Mouse (Mus musculus): Measurements from ENCODE around the gene Prkcd. TPM values are rescaled to one million over a fixed set of nuclear protein-coding genes. Genes with fewer than 3 reads are reported as not detected.
"Not testable (repeated sequence)": the region's sequence is repeated elsewhere in the genome, so short reads cannot be mapped to it uniquely, and the experiment has no call there.

Gene Prkcd
- polyA plus RNA-seq, 1 experiment from 2014 or later: 36.7 TPM

GRCm38 (mm10) chr14:30585323-30585722, 40.7 kb downstream of the Prkcd start:
- no peaks in the 10 kb centered on the region for H3K36me3 ChIP-seq
- no peak for ATAC-seq (ENCODE audit: extremely low read depth, insufficient number of reproducible peaks, low FRiP score, low TSS enrichment)
- H3K4me2 ChIP-seq: peak overlapping the region; percentile 56
- no peaks in the 10 kb centered on the region for H3K27me3 ChIP-seq (replicated peaks)
- peak overlapping the region; percentile 71 for H3K27ac ChIP-seq (replicated peaks)
- 82% methylated on average over 5 of the region's 5 CpGs for WGBS
- peaks cover 34% of the 10 kb centered on the region for H3K4me1 ChIP-seq
- no peak overlapping the region for H3K4me3 ChIP-seq
- no peaks in the 10 kb centered on the region for H3K9me3 ChIP-seq
- peak overlapping the region; percentile 54; the same call in 1 of the 2 replicates for H3K9ac ChIP-seq

- Histone ChIP-seq H3K9ac (peak overlapping the region; percentile 54), H3K27ac (replicated peaks) (peak overlapping the region; percentile 71)
- 20% methylated on average over 19 of the region's 19 CpGs for WGBS
Measured at GRCm38 (mm10) chr14:30584497-30585251, 41.3 kb downstream of the Prkcd start.

GRCm38 (mm10) chr14:30584077-30584476, 41.9 kb downstream of the Prkcd start:
- no peak overlapping the region for H3K4me2 ChIP-seq
- H3K27ac ChIP-seq (replicated peaks): peak overlapping the region; percentile 71; the same call in 1 of the 2 replicates
- no peak overlapping the region for H3K4me3 ChIP-seq
- peaks cover 35% of the 10 kb centered on the region for H3K4me1 ChIP-seq
- H3K36me3 ChIP-seq: no peaks in the 10 kb centered on the region
- peak overlapping the region; percentile 54; the same call in 1 of the 2 replicates for H3K9ac ChIP-seq
- no peaks in the 10 kb centered on the region for H3K27me3 ChIP-seq (replicated peaks)
- WGBS: 46% methylated on average over 2 of the region's 2 CpGs
- no peak for ATAC-seq (ENCODE audit: extremely low read depth, insufficient number of reproducible peaks, low FRiP score, low TSS enrichment)
- no peaks in the 10 kb centered on the region for H3K9me3 ChIP-seq

More at GRCm38 (mm10) chr14:30584497-30585251, 41.3 kb downstream of the Prkcd start:
- H3K27me3 ChIP-seq (replicated peaks): no peaks in the 10 kb centered on the region
- peaks cover 34% of the 10 kb centered on the region for H3K4me1 ChIP-seq
- H3K36me3 ChIP-seq: no peaks in the 10 kb centered on the region
- no peak overlapping the region; the same call in 1 of the 2 replicates for H3K4me3 ChIP-seq
- no peaks in the 10 kb centered on the region for H3K9me3 ChIP-seq
- peak overlapping the region; percentile 56 for H3K4me2 ChIP-seq
- peak; percentile 39; the same call in 1 of the 2 replicates for ATAC-seq (ENCODE audit: extremely low read depth, insufficient number of reproducible peaks, low FRiP score, low TSS enrichment)

- no peak for ATAC-seq (ENCODE audit: extremely low read depth, insufficient number of reproducible peaks, low FRiP score, low TSS enrichment)
- H3K9me3 ChIP-seq: no peaks in the 10 kb centered on the region
- peaks cover 34% of the 10 kb centered on the region for H3K4me1 ChIP-seq
- no peak overlapping the region for H3K9ac ChIP-seq
- 94% methylated on average over 1 of the region's 1 CpGs for WGBS
- H3K36me3 ChIP-seq: no peaks in the 10 kb centered on the region
- H3K27ac ChIP-seq (replicated peaks): no peak overlapping the region
- no peak overlapping the region for H3K4me2 ChIP-seq
- no peaks in the 10 kb centered on the region for H3K27me3 ChIP-seq (replicated peaks)
- no peak overlapping the region for H3K4me3 ChIP-seq
Measured at GRCm38 (mm10) chr14:30581238-30581637, 44.8 kb downstream of the Prkcd start.

- no peak for ATAC-seq (ENCODE audit: extremely low read depth, insufficient number of reproducible peaks, low FRiP score, low TSS enrichment)
- Histone ChIP-seq H3K4me1 (peaks cover 31% of the 10 kb centered on the region), H3K27me3 (replicated peaks) (no peaks in the 10 kb centered on the region), H3K36me3 (peaks cover 11% of the 10 kb centered on the region), H3K4me2 (no peak overlapping the region), H3K27ac (replicated peaks) (no peak overlapping the region), H3K9ac (no peak overlapping the region), H3K9me3 (no peaks in the 10 kb centered on the region), H3K4me3 (no peak overlapping the region)
- WGBS: 51% methylated on average over 5 of the region's 5 CpGs
Measured at GRCm38 (mm10) chr14:30579882-30580281, 46.1 kb downstream of the Prkcd start.

GRCm38 (mm10) chr14:30579180-30579579, 46.8 kb downstream of the Prkcd start:
- no peak overlapping the region for H3K4me2 ChIP-seq
- H3K36me3 ChIP-seq: peaks cover 17% of the 10 kb centered on the region
- peaks cover 24% of the 10 kb centered on the region for H3K4me1 ChIP-seq
- no peak overlapping the region for H3K4me3 ChIP-seq
- H3K9ac ChIP-seq: no peak overlapping the region
- no peaks in the 10 kb centered on the region for H3K27me3 ChIP-seq (replicated peaks)
- WGBS: 42% methylated on average over 5 of the region's 5 CpGs
- H3K9me3 ChIP-seq: no peaks in the 10 kb centered on the region
- ATAC-seq (ENCODE audit: extremely low read depth, insufficient number of reproducible peaks, low FRiP score, low TSS enrichment): no peak
- H3K27ac ChIP-seq (replicated peaks): 0 out of 2 replicates have a peak overlapping the region, but pooled peaks have one; percentile 45

GRCm38 (mm10) chr14:30577303-30578062, 48.5 kb downstream of the Prkcd start:
- H3K36me3 ChIP-seq: peaks cover 33% of the 10 kb centered on the region
- ATAC-seq (ENCODE audit: extremely low read depth, insufficient number of reproducible peaks, low FRiP score, low TSS enrichment); H3K4me3 ChIP-seq; H3K9me3 ChIP-seq; H3K27me3 ChIP-seq (replicated peaks): not testable (repeated sequence)
- peaks cover 21% of the 10 kb centered on the region for H3K4me1 ChIP-seq
- H3K27ac ChIP-seq (replicated peaks): peak overlapping the region; percentile 39
- 14% methylated on average over 10 of the region's 12 CpGs for whole genome bisulfite sequencing
- 0 out of 2 replicates have a peak overlapping the region, but pooled peaks have one; percentile 7 for H3K4me2 ChIP-seq
- H3K9ac ChIP-seq: 0 out of 2 replicates have a peak overlapping the region, but pooled peaks have one; percentile 10

GRCm38 (mm10) chr14:30576260-30576659, 49.8 kb downstream of the Prkcd start:
- peaks cover 21% of the 10 kb centered on the region for H3K4me1 ChIP-seq
- H3K36me3 ChIP-seq: peaks cover 45% of the 10 kb centered on the region
- H3K4me2 ChIP-seq: no peak overlapping the region
- peak overlapping the region; percentile 8; the same call in 1 of the 2 replicates for H3K27ac ChIP-seq (replicated peaks)
- peak overlapping the region; percentile 64; the same call in 1 of the 2 replicates for H3K9ac ChIP-seq
- no peak for ATAC-seq (ENCODE audit: extremely low read depth, insufficient number of reproducible peaks, low FRiP score, low TSS enrichment)
- H3K9me3 ChIP-seq: no peaks in the 10 kb centered on the region
- no peak overlapping the region for H3K4me3 ChIP-seq
- 38% methylated on average over 5 of the region's 5 CpGs for WGBS
- no peaks in the 10 kb centered on the region for H3K27me3 ChIP-seq (replicated peaks)

- H3K9me3 ChIP-seq: no peaks in the 10 kb centered on the region
- no peak overlapping the region for H3K4me2 ChIP-seq
- H3K4me1 ChIP-seq: peaks cover 23% of the 10 kb centered on the region
- peaks cover 50% of the 10 kb centered on the region for H3K36me3 ChIP-seq
- H3K9ac ChIP-seq: 0 out of 2 replicates have a peak overlapping the region, but pooled peaks have one; percentile 25
- H3K27me3 ChIP-seq (replicated peaks): no peaks in the 10 kb centered on the region
- WGBS: 60% methylated on average over 7 of the region's 7 CpGs
- peak overlapping the region; percentile 8; the same call in 1 of the 2 replicates for H3K27ac ChIP-seq (replicated peaks)
- no peak for ATAC-seq (ENCODE audit: extremely low read depth, insufficient number of reproducible peaks, low FRiP score, low TSS enrichment)
- H3K4me3 ChIP-seq: no peak overlapping the region
Measured at GRCm38 (mm10) chr14:30575791-30576190, 50.2 kb downstream of the Prkcd start.

- WGBS: 62% methylated on average over 6 of the region's 6 CpGs
Measured at GRCm38 (mm10) chr14:30573983-30574584, 51.9 kb downstream of the Prkcd start.

GRCm38 (mm10) chr14:30573235-30573634, 52.8 kb downstream of the Prkcd start:
- no peak overlapping the region for H3K9ac ChIP-seq
- 45% methylated on average over 8 of the region's 8 CpGs for WGBS
- no peak overlapping the region for H3K4me2 ChIP-seq
- ATAC-seq (ENCODE audit: extremely low read depth, insufficient number of reproducible peaks, low FRiP score, low TSS enrichment): no peak
- no peaks in the 10 kb centered on the region for H3K9me3 ChIP-seq
- no peaks in the 10 kb centered on the region for H3K27me3 ChIP-seq (replicated peaks)
- H3K27ac ChIP-seq (replicated peaks): no peak overlapping the region
- H3K4me3 ChIP-seq: no peak overlapping the region
- peaks cover 75% of the 10 kb centered on the region for H3K36me3 ChIP-seq
- peaks cover 31% of the 10 kb centered on the region for H3K4me1 ChIP-seq

More at GRCm38 (mm10) chr14:30573983-30574584, 51.9 kb downstream of the Prkcd start:
- ATAC-seq (ENCODE audit: extremely low read depth, insufficient number of reproducible peaks, low FRiP score, low TSS enrichment): no peak
- Histone ChIP-seq H3K36me3 (peaks cover 67% of the 10 kb centered on the region), H3K9me3 (no peaks in the 10 kb centered on the region), H3K4me1 (peaks cover 33% of the 10 kb centered on the region), H3K27ac (replicated peaks) (no peak overlapping the region), H3K4me2 (no peak overlapping the region), H3K9ac (no peak overlapping the region), H3K27me3 (replicated peaks) (no peaks in the 10 kb centered on the region), H3K4me3 (no peak overlapping the region)
